Mouse (Mus musculus) heart, embryonic 14.5 days (tissue): ENCODE measurements around the gene Ryr3. TPM values are rescaled to one million over a fixed set of nuclear protein-coding genes. Genes with fewer than 3 reads are reported as not detected.

Source experiments
- ATAC-seq: fragments of 200-750 bp; cut with Nextera tagmentation; 2 replicates; pipeline ENCODE4 v1.8.0; 2017; ENCODE audit warnings: low read depth, moderate TSS enrichment; ENCODE audit not compliant: insufficient number of reproducible peaks, insufficient read depth, low FRiP score
- H3K27ac ChIP-seq, 2 experiments: fragments of 200-500 bp in 1 of 2; fragments of 300-500 bp in 1 of 2; sonication (generic) in 1 of 2; replicated peaks in 1 of 2; 2 replicates each; pipeline ENCODE4 v1.5.1; 2012 to 2014; ENCODE audit warnings: low read depth in 2 of 2, low read length in 2 of 2, control low read depth in 1 of 2, mild to moderate bottlenecking in 1 of 2, mixed read lengths in 1 of 2; ENCODE audit not compliant: control insufficient read depth in 1 of 2, insufficient read depth in 1 of 2
- H3K27me3 ChIP-seq: fragments of 300-500 bp; sonication (generic); 2 replicates; pipeline ENCODE4 v1.6.1; 2014; ENCODE audit warnings: mild to moderate bottlenecking, low read length, control low read depth; ENCODE audit not compliant: control insufficient read depth, insufficient read depth
- H3K36me3 ChIP-seq: fragments of 300-500 bp; sonication (generic); 2 replicates; pipeline ENCODE4 v1.6.1; 2014; ENCODE audit warnings: mild to moderate bottlenecking, control low read depth, low read length, mixed read lengths; ENCODE audit not compliant: control insufficient read depth, insufficient read depth
- H3K4me1 ChIP-seq, 2 experiments: fragments of 200-500 bp in 1 of 2; fragments of 300-500 bp in 1 of 2; sonication (generic) in 1 of 2; 2 replicates each; pipeline ENCODE4 v1.6.1; 2012 to 2014; ENCODE audit warnings: low read length in 2 of 2, control low read depth in 1 of 2, mixed read lengths in 1 of 2; ENCODE audit not compliant: control insufficient read depth in 2 of 2, insufficient read depth in 2 of 2
- H3K4me2 ChIP-seq: fragments of 300-500 bp; sonication (generic); 2 replicates; pipeline ENCODE4 v1.6.1; 2014; ENCODE audit warnings: mild to moderate bottlenecking, low read length
- H3K4me3 ChIP-seq, 2 experiments: fragments of 200-500 bp in 1 of 2; fragments of 300-500 bp in 1 of 2; sonication (generic) in 1 of 2; 2 replicates each; pipeline ENCODE4 v1.5.1; 2012 to 2014; ENCODE audit warnings: low read length in 2 of 2, mild to moderate bottlenecking in 2 of 2, control low read depth in 1 of 2, low read depth in 1 of 2, moderate library complexity in 1 of 2; ENCODE audit not compliant: control insufficient read depth in 1 of 2, insufficient read depth in 1 of 2
- H3K9ac ChIP-seq: fragments of 300-500 bp; sonication (generic); 2 replicates; pipeline ENCODE4 v1.6.1; 2014; ENCODE audit warnings: mild to moderate bottlenecking, low read length
- H3K9me3 ChIP-seq: fragments of 300-500 bp; sonication (generic); 2 replicates; pipeline ENCODE4 v1.6.1; 2016; ENCODE audit warnings: low read length, control low read depth; ENCODE audit not compliant: control insufficient read depth
- WGBS: fragments of 180-500 bp; shearing (Covaris S2); extraction: QIAGEN DNeasy Blood & Tissue Kit; methylation state at CpG from one replicate; pipeline ENCODE4 v1.1.7; 2014; 5-methylcytosine and 5-hydroxymethylcytosine counted together
- polyA plus RNA-seq: library from polyadenylated mRNA; unstranded; fragments of >200 nt; fragmentation: Nextera tagmentation; extraction: Ambion mirVana; gene quantifications from 2 replicates; pipeline ENCODE4 v1.2.1, GENCODE M21; 2014

The Ryr3 gene
- polyA plus RNA-seq, 1 experiment from 2014 or later = 6.6 TPM

GRCm38 (mm10) chr2:112861792-112862191, 355.1 kb downstream of the Ryr3 start:
- H3K9ac ChIP-seq = no peak overlapping the region
- H3K4me3 ChIP-seq = no peak overlapping the region
- no peak overlapping the region for H3K27ac ChIP-seq
- H3K36me3 ChIP-seq = no peaks in the 10 kb centered on the region
- no peak overlapping the region for H3K4me2 ChIP-seq
- H3K27me3 ChIP-seq = no peaks in the 10 kb centered on the region
- ATAC-seq = no peak
- no peaks in the 10 kb centered on the region for H3K4me1 ChIP-seq
- 90% methylated on average over 4 of the region's 4 CpGs for WGBS
- H3K9me3 ChIP-seq = no peaks in the 10 kb centered on the region

DNA sequence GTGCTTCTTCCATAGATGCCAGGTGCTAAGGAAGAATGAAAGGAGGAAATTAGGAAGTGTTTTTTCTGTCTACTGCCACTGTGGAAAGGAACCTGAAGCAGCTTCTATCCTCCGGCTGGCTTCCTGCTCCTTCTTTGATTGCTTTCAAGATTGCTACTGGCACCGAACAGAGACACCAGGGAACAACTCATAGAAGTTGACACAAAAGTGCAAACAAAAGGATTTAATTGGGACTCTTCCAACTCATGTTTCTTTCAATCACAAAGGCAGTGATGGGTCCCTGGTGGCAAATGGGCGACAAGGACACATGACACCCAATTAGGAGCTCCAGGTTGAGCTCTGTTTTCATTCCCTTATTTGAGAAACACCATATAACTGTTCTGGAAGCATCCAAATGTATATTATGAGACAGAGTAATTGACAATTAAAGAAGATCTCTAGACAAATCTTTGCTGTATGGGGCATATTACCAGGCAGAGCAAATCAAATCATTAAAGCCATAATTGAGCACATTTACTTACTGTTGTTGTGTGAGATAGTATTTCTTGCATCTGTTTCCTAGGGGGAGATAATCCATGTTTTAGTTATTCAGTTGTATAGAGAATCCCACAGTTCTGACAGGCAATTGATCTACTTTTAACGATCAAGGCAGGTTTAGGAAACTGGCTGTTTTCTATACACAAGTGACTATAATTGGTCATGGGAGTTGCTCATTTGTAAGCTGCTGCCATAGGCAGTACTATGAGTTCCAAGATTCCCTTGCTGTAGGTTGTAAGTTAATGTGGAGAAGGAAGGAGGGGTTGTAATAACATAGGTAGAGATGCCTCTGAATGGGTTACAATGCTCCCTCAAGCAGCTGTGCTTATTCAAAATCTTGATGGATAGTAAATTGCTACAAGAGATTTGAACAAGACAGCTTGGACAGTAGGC, 371.0 kb downstream of the Ryr3 start:
- Histone ChIP-seq H3K27ac (no peak overlapping the region), H3K4me2 (no peak overlapping the region), H3K9ac (no peak overlapping the region), H3K9me3 (peaks cover 5% of the 10 kb centered on the region; the same call in 1 of the 2 replicates), H3K4me1 (no peaks in the 10 kb centered on the region), H3K36me3 (no peaks in the 10 kb centered on the region), H3K4me3 (no peak overlapping the region), H3K27me3 (no peaks in the 10 kb centered on the region)
- 68% methylated on average over 4 of the region's 4 CpGs for WGBS
- ATAC-seq = no peak

DNA sequence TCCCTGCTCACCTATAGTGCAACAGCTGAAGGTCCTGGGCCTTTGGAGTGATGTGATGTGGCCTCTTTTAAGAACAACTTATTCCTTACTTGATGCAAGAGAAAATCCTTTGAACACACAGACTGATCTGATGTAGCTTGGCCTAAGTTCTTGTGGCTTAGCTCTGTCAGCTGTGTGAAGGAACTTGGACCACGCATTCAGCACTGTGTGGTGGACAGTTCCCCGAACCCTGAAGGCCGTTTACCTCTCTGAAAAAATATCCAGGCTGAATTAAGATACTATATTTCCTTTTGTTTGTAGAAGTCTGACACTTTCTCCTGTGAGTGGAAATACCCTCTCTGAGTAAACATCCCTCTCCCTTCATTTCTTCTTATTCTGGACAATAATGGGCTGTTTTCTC, 374.0 kb downstream of the Ryr3 start:
- Histone ChIP-seq H3K4me3 (no peak overlapping the region), H3K9ac (no peak overlapping the region), H3K27ac (no peak overlapping the region), H3K36me3 (no peaks in the 10 kb centered on the region), H3K9me3 (no peaks in the 10 kb centered on the region), H3K4me2 (no peak overlapping the region), H3K27me3 (no peaks in the 10 kb centered on the region), H3K4me1 (no peaks in the 10 kb centered on the region)
- no peak for ATAC-seq
- 23% methylated on average over 3 of the region's 3 CpGs for WGBS

GRCm38 (mm10) chr2:112831423-112832305, 385.2 kb downstream of the Ryr3 start:
- Histone ChIP-seq H3K27me3 (no peaks in the 10 kb centered on the region), H3K9me3 (no peaks in the 10 kb centered on the region), H3K36me3 (no peaks in the 10 kb centered on the region), H3K4me3 (no peak overlapping the region), H3K27ac (no peak overlapping the region), H3K4me2 (no peak overlapping the region), H3K9ac (no peak overlapping the region), H3K4me1 (no peaks in the 10 kb centered on the region)
- WGBS = 37% methylated on average over 4 of the region's 4 CpGs
- ATAC-seq = no peak

DNA sequence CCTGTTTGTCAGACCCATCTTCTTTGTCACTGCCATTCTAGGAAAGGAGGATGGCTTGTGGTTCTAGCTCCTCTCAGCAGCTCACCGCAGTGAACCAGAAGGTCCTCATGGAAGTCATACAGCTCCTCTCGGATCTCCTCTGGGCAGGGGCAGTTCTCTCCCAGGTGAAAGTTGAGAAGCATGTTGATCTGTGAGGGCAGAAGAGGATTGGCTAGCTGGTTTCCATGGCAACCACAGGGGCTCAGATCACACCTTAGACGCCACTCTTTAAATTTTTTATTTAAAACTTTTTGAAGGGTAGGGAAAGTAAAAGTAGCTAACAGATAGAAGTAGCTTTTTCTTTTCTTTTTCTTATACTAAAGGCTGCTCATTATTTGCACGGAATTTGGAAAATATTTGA, 390.3 kb downstream of the Ryr3 start:
- WGBS = 39% methylated on average over 4 of the region's 4 CpGs
- H3K27me3 ChIP-seq = no peaks in the 10 kb centered on the region
- H3K9me3 ChIP-seq = no peaks in the 10 kb centered on the region

DNA sequence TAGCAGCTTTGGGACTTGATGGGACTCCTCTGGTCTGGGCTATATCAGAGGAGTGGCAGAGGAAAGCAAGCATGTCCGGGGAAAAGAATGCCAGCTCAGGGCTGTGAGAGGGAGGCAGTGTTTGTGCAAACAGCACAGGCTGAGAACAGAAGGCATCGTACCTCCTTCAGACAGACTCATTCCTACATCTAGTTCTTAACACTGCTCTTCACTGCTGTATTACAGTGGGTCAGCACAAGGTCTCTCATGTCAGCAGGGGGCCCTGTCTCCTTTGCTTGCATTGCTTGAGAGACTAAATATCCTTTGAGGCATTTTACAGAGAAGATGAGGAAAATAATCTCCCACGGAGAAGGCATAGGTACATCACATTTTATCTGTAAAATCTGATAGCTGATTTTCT, 394.2 kb downstream of the Ryr3 start:
- Histone ChIP-seq H3K27ac (no peak overlapping the region), H3K9me3 (no peaks in the 10 kb centered on the region), H3K9ac (no peak overlapping the region), H3K36me3 (no peaks in the 10 kb centered on the region), H3K4me2 (no peak overlapping the region), H3K27me3 (no peaks in the 10 kb centered on the region), H3K4me1 (no peaks in the 10 kb centered on the region), H3K4me3 (no peak overlapping the region)
- 35% methylated on average over 3 of the region's 3 CpGs for WGBS
- no peak for ATAC-seq

More for the DNA sequence above, 390.3 kb downstream of the Ryr3 start:
- Histone ChIP-seq H3K4me1 (no peaks in the 10 kb centered on the region), H3K4me3 (no peak overlapping the region), H3K36me3 (no peaks in the 10 kb centered on the region), H3K4me2 (no peak overlapping the region), H3K27ac (no peak overlapping the region), H3K9ac (no peak overlapping the region)
- ATAC-seq = no peak

- H3K27me3 ChIP-seq = no peaks in the 10 kb centered on the region
- no peaks in the 10 kb centered on the region for H3K4me1 ChIP-seq
- no peak overlapping the region for H3K27ac ChIP-seq
- H3K4me2 ChIP-seq = no peak overlapping the region
- no peaks in the 10 kb centered on the region for H3K36me3 ChIP-seq
- no peak overlapping the region for H3K9ac ChIP-seq
- no peak for ATAC-seq
- H3K9me3 ChIP-seq = no peaks in the 10 kb centered on the region
- WGBS = 77% methylated on average over 2 of the region's 2 CpGs
- no peak overlapping the region for H3K4me3 ChIP-seq
These were observed 397.8 kb downstream of the Ryr3 start for GRCm38 (mm10) chr2:112819059-112819458.
